Mouse (Mus musculus) forebrain, embryonic 15.5 days (tissue): Measurements from ENCODE around the gene 4933415A04Rik. TPM values are rescaled to one million over a fixed set of nuclear protein-coding genes. Genes with fewer than 3 reads are reported as not detected.

Experiments
- ATAC-seq: fragments of 200-750 bp; cut with Nextera tagmentation; replicated peaks from 2 replicates; pipeline ENCODE4 v1.8.0; 2017; ENCODE audit warnings: mild to moderate bottlenecking, moderate TSS enrichment, moderate library complexity
- H3K27ac ChIP-seq: fragments of 300-500 bp; sonication (generic); replicated peaks from 2 replicates; pipeline ENCODE4 v1.5.1; 2015; ENCODE audit warnings: mild to moderate bottlenecking, inconsistent platforms
- H3K27me3 ChIP-seq: fragments of 300-500 bp; sonication (generic); 2 replicates; pipeline ENCODE4 v1.6.1; 2015; ENCODE audit warnings: inconsistent platforms
- H3K36me3 ChIP-seq: fragments of 300-500 bp; sonication (generic); 2 replicates; pipeline ENCODE4 v1.6.1; 2015; ENCODE audit warnings: mild to moderate bottlenecking, inconsistent platforms
- H3K4me1 ChIP-seq: fragments of 300-500 bp; sonication (generic); 2 replicates; pipeline ENCODE4 v1.6.1; 2015; ENCODE audit warnings: inconsistent platforms
- H3K4me2 ChIP-seq: fragments of 300-500 bp; sonication (generic); replicated peaks from 2 replicates; pipeline ENCODE4 v1.6.1; 2015; ENCODE audit warnings: mild to moderate bottlenecking, inconsistent platforms
- H3K4me3 ChIP-seq: fragments of 300-500 bp; sonication (generic); 2 replicates; pipeline ENCODE4 v1.5.1; 2015; ENCODE audit warnings: mild to moderate bottlenecking, inconsistent platforms
- H3K9ac ChIP-seq: fragments of 300-500 bp; sonication (generic); replicated peaks from 2 replicates; pipeline ENCODE4 v1.6.1; 2015; ENCODE audit warnings: mild to moderate bottlenecking, inconsistent platforms
- H3K9me3 ChIP-seq: fragments of 300-500 bp; sonication (generic); 2 replicates; pipeline ENCODE4 v1.6.1; 2016; ENCODE audit warnings: inconsistent platforms
- WGBS: fragments of 180-500 bp; shearing (Covaris S2); methylation state at CpG from one replicate; pipeline ENCODE4 v1.1.7; 2015; ENCODE audit warnings: mixed read lengths; 5-methylcytosine and 5-hydroxymethylcytosine counted together
- polyA plus RNA-seq: library from polyadenylated mRNA; unstranded; fragments of >200 nt; fragmentation: Nextera tagmentation; extraction: Ambion mirVana; gene quantifications from 2 replicates; pipeline ENCODE4 v1.2.1, GENCODE M21; 2015

The 4933415A04Rik gene
- polyA plus RNA-seq, 1 experiment from 2014 or later = 2.9 TPM

GRCm38 (mm10) chr11:43552675-43553074, 34.2 kb upstream of the 4933415A04Rik start:
- Histone ChIP-seq H3K36me3 (peaks cover 1% of the 10 kb centered on the region; the same call in 1 of the 2 replicates), H3K9me3 (no peaks in the 10 kb centered on the region), H3K27ac (no peak overlapping the region), H3K4me1 (peaks cover 26% of the 10 kb centered on the region), H3K4me2 (no peak overlapping the region), H3K27me3 (no peaks in the 10 kb centered on the region), H3K4me3 (no peak overlapping the region), H3K9ac (no peak overlapping the region)
- 73% methylated on average over 6 of the region's 6 CpGs for WGBS
- ATAC-seq = no peak

- no peaks in the 10 kb centered on the region for H3K9me3 ChIP-seq
- no peak overlapping the region for H3K9ac ChIP-seq
- no peak overlapping the region for H3K4me2 ChIP-seq
- peaks cover 4% of the 10 kb centered on the region; the same call in 1 of the 2 replicates for H3K4me1 ChIP-seq
- peaks cover 7% of the 10 kb centered on the region for H3K36me3 ChIP-seq
- no peak for ATAC-seq
- H3K4me3 ChIP-seq = no peak overlapping the region
- 88% methylated on average over 11 of the region's 11 CpGs for WGBS
- no peaks in the 10 kb centered on the region for H3K27me3 ChIP-seq
- H3K27ac ChIP-seq = no peak overlapping the region
Observed at GRCm38 (mm10) chr11:43556538-43556937, 30.3 kb upstream of the 4933415A04Rik start.

- Histone ChIP-seq H3K9ac (no peak overlapping the region), H3K27me3 (no peaks in the 10 kb centered on the region), H3K27ac (no peak overlapping the region), H3K4me3 (no peak overlapping the region), H3K4me1 (peaks cover 10% of the 10 kb centered on the region), H3K9me3 (no peaks in the 10 kb centered on the region), H3K36me3 (peaks cover 7% of the 10 kb centered on the region), H3K4me2 (no peak overlapping the region)
- WGBS = 12% methylated on average over 5 of the region's 6 CpGs
- 0 out of 2 replicates have a peak, but pooled peaks have one; percentile 33 for ATAC-seq
Observed at GRCm38 (mm10) chr11:43559515-43560292, 27.1 kb upstream of the 4933415A04Rik start.

- Histone ChIP-seq H3K36me3 (no peaks in the 10 kb centered on the region), H3K4me1 (peaks cover 22% of the 10 kb centered on the region), H3K4me3 (no peak overlapping the region), H3K9me3 (no peaks in the 10 kb centered on the region), H3K9ac (no peak overlapping the region; the same call in 1 of the 2 replicates), H3K4me2 (no peak overlapping the region), H3K27me3 (no peaks in the 10 kb centered on the region), H3K27ac (peak overlapping the region; percentile 50; the same call in 1 of the 2 replicates)
- WGBS = 40% methylated on average over 10 of the region's 10 CpGs
- peak; percentile 67 for ATAC-seq
Observed at GRCm38 (mm10) chr11:43563654-43564244, 23.1 kb upstream of the 4933415A04Rik start.

GRCm38 (mm10) chr11:43565414-43565813, 21.4 kb upstream of the 4933415A04Rik start:
- Histone ChIP-seq H3K9me3 (no peaks in the 10 kb centered on the region), H3K4me3 (no peak overlapping the region), H3K27ac (no peak overlapping the region), H3K27me3 (no peaks in the 10 kb centered on the region), H3K9ac (no peak overlapping the region), H3K36me3 (no peaks in the 10 kb centered on the region), H3K4me2 (no peak overlapping the region), H3K4me1 (peaks cover 28% of the 10 kb centered on the region)
- ATAC-seq = no peak
- 38% methylated on average over 2 of the region's 2 CpGs for WGBS

GRCm38 (mm10) chr11:43565852-43566251, 21.0 kb upstream of the 4933415A04Rik start:
- WGBS = 12% methylated on average over 8 of the region's 8 CpGs
- Histone ChIP-seq H3K9me3 (no peaks in the 10 kb centered on the region), H3K4me1 (peaks cover 28% of the 10 kb centered on the region), H3K36me3 (no peaks in the 10 kb centered on the region), H3K27ac (no peak overlapping the region), H3K9ac (no peak overlapping the region), H3K27me3 (no peaks in the 10 kb centered on the region), H3K4me2 (no peak overlapping the region), H3K4me3 (no peak overlapping the region)
- no peak for ATAC-seq

- ATAC-seq = no peak
- Histone ChIP-seq H3K36me3 (no peaks in the 10 kb centered on the region), H3K9me3 (no peaks in the 10 kb centered on the region), H3K9ac (no peak overlapping the region), H3K27me3 (no peaks in the 10 kb centered on the region), H3K4me1 (peaks cover 28% of the 10 kb centered on the region), H3K27ac (no peak overlapping the region), H3K4me2 (no peak overlapping the region), H3K4me3 (no peak overlapping the region)
- 58% methylated on average over 5 of the region's 5 CpGs for WGBS
Observed at GRCm38 (mm10) chr11:43566696-43567095, 20.1 kb upstream of the 4933415A04Rik start.

GRCm38 (mm10) chr11:43568263-43568662, 18.6 kb upstream of the 4933415A04Rik start:
- 65% methylated on average over 5 of the region's 5 CpGs for WGBS
- no peak overlapping the region for H3K27ac ChIP-seq
- no peak overlapping the region for H3K4me3 ChIP-seq
- no peak for ATAC-seq
- H3K36me3 ChIP-seq = no peaks in the 10 kb centered on the region
- H3K27me3 ChIP-seq = no peaks in the 10 kb centered on the region
- no peak overlapping the region for H3K4me2 ChIP-seq
- peaks cover 28% of the 10 kb centered on the region for H3K4me1 ChIP-seq
- no peak overlapping the region for H3K9ac ChIP-seq
- no peaks in the 10 kb centered on the region for H3K9me3 ChIP-seq

GRCm38 (mm10) chr11:43569188-43569587, 17.7 kb upstream of the 4933415A04Rik start:
- Histone ChIP-seq H3K4me3 (no peak overlapping the region), H3K36me3 (no peaks in the 10 kb centered on the region), H3K27me3 (no peaks in the 10 kb centered on the region), H3K27ac (no peak overlapping the region), H3K9me3 (no peaks in the 10 kb centered on the region), H3K9ac (no peak overlapping the region), H3K4me1 (peaks cover 22% of the 10 kb centered on the region), H3K4me2 (no peak overlapping the region)
- ATAC-seq = no peak
- 63% methylated on average over 5 of the region's 5 CpGs for WGBS

GRCm38 (mm10) chr11:43569595-43569994, 17.2 kb upstream of the 4933415A04Rik start:
- H3K9ac ChIP-seq = no peak overlapping the region
- H3K4me2 ChIP-seq = no peak overlapping the region
- H3K36me3 ChIP-seq = no peaks in the 10 kb centered on the region
- peak overlapping the region; percentile 24; the same call in 1 of the 2 replicates for H3K27ac ChIP-seq
- ATAC-seq = peak; percentile 80
- H3K9me3 ChIP-seq = no peaks in the 10 kb centered on the region
- H3K4me3 ChIP-seq = no peak overlapping the region
- 46% methylated on average over 11 of the region's 11 CpGs for WGBS
- H3K27me3 ChIP-seq = no peaks in the 10 kb centered on the region
- H3K4me1 ChIP-seq = peaks cover 22% of the 10 kb centered on the region

GRCm38 (mm10) chr11:43575061-43575375, 11.8 kb upstream of the 4933415A04Rik start:
- ATAC-seq = no peak
- H3K4me1 ChIP-seq = peaks cover 15% of the 10 kb centered on the region
- 8% methylated on average over 3 of the region's 3 CpGs for WGBS
- no peak overlapping the region for H3K4me2 ChIP-seq
- no peaks in the 10 kb centered on the region for H3K9me3 ChIP-seq
- H3K27ac ChIP-seq = peak overlapping the region; percentile 77
- H3K4me3 ChIP-seq = no peak overlapping the region
- H3K9ac ChIP-seq = no peak overlapping the region
- H3K27me3 ChIP-seq = no peaks in the 10 kb centered on the region
- H3K36me3 ChIP-seq = no peaks in the 10 kb centered on the region

GRCm38 (mm10) chr11:43575376-43576151, 11.3 kb upstream of the 4933415A04Rik start:
- H3K4me1 ChIP-seq = peaks cover 15% of the 10 kb centered on the region
- 0 out of 2 replicates have a peak overlapping the region, but pooled peaks have one; percentile 8 for H3K4me2 ChIP-seq
- H3K4me3 ChIP-seq = no peak overlapping the region
- H3K9ac ChIP-seq = 0 out of 2 replicates have a peak overlapping the region, but pooled peaks have one; percentile 10
- no peaks in the 10 kb centered on the region for H3K27me3 ChIP-seq
- peak overlapping the region; percentile 77 for H3K27ac ChIP-seq
- H3K9me3 ChIP-seq = no peaks in the 10 kb centered on the region
- peak; percentile 85 for ATAC-seq
- WGBS = 4% methylated on average over 9 of the region's 9 CpGs
- no peaks in the 10 kb centered on the region for H3K36me3 ChIP-seq
